16 mouse cellular contexts compared by ENCODE assay signal in genomic region chr12:89700937-89701458, GRCm38 (mm10).
DNase-seq lines count a peak whose midpoint lies in the region; ATAC-seq and TF ChIP-seq lines count a peak whose summit lies in the region.
"Had no signal": no experiment of that assay in that cellular context is flagged by ENCODE, and none has a peak within 500 bp of the region (broad histone marks: within the 10 kb centered on the region; RNA-seq: fewer than 3 reads in every experiment).

No protein-coding gene starts in this region.

- H3K4me2 ChIP-seq in lung, embryonic 14.5 days = no peak overlapping the region
- H3K4me2 ChIP-seq: embryonic facial prominence, embryonic 13.5 days; forebrain, embryonic 12.5 days; intestine, embryonic 15.5 days; liver, embryonic 15.5 days had no signal

- no peaks in the 10 kb centered on the region for H3K9me3 ChIP-seq in lung, embryonic 14.5 days (ENCODE audit: low read depth, low read length)
- H3K9me3 ChIP-seq: embryonic facial prominence, embryonic 13.5 days; forebrain, embryonic 12.5 days; intestine, embryonic 15.5 days; liver, embryonic 15.5 days; midbrain, embryonic 10.5 days had no signal

- TF ChIP-seq CTCF in lung, embryonic 14.5 days (IDR thresholded peaks at IDR 0.05; ENCODE audit: low read depth) = no peak
- TF ChIP-seq CTCF in lung, adult 2 months (IDR thresholded peaks at IDR 0.05; ENCODE audit: insufficient read depth, low read length) = no peak

- H3K9ac ChIP-seq in lung, embryonic 14.5 days = no peak overlapping the region
- H3K9ac ChIP-seq: embryonic facial prominence, embryonic 13.5 days; forebrain, embryonic 12.5 days; intestine, embryonic 15.5 days; liver, embryonic 15.5 days had no signal

- H3K4me1 ChIP-seq in lung, embryonic 14.5 days (ENCODE audit: insufficient read depth) = no peaks in the 10 kb centered on the region
- no peaks in the 10 kb centered on the region for H3K4me1 ChIP-seq in lung, adult 2 months (ENCODE audit: control insufficient read depth, insufficient read depth, low read length)
- H3K4me1 ChIP-seq: embryonic facial prominence, embryonic 13.5 days; intestine, embryonic 15.5 days; liver, embryonic 15.5 days had no signal

- 28% methylated on average over 3 of the region's 3 CpGs for WGBS in lung, embryonic 14.5 days
- 30% methylated on average over 3 of the region's 3 CpGs for WGBS in lung, adult 2 months

- no peaks in the 10 kb centered on the region for H3K36me3 ChIP-seq in lung, embryonic 14.5 days (ENCODE audit: insufficient read depth)
- H3K36me3 ChIP-seq: embryonic facial prominence, embryonic 13.5 days; forebrain, embryonic 12.5 days; intestine, embryonic 15.5 days; liver, embryonic 15.5 days; midbrain, embryonic 10.5 days had no signal

- DNase-seq in frontal cortex, postnatal 14 days (ENCODE audit: low spot score in 2 of 2) = no peak
- peak; percentile 77 for DNase-seq in lung, embryonic 14.5 days
- no peak for DNase-seq in lung, adult 2 months
- DNase-seq in right cerebral cortex, postnatal 10 days (ENCODE audit: low spot score in 2 of 2) = peak; percentile 44 to 50
- no peak for DNase-seq in right cerebral cortex, postnatal 36 days (ENCODE audit: low spot score in 2 of 2)
- DNase-seq in thymus, postnatal 4 days = no peak
- no peak for DNase-seq in adrenal gland, postnatal 10 days
- DNase-seq: adrenal gland, postnatal 14 days; kidney, postnatal 10 days; layer of hippocampus, adult 9-11 months had no signal

- no peak for TF ChIP-seq POLR2A in lung, adult 2 months (IDR thresholded peaks at IDR 0.05; ENCODE audit: borderline replicate concordance, extremely low read depth, low read depth, low read length)

- ATAC-seq in frontal cortex, adult (ENCODE audit: low TSS enrichment) = peak; percentile 27; the same call in 1 of the 2 replicates
- peak; percentile 54; the same call in 1 of the 2 replicates for ATAC-seq in lung, embryonic 14.5 days (ENCODE audit: insufficient read depth)
- ATAC-seq: intestine, embryonic 15.5 days had no signal

- no peaks in the 10 kb centered on the region for H3K27me3 ChIP-seq in lung, embryonic 14.5 days (ENCODE audit: insufficient read depth, low read length)
- H3K27me3 ChIP-seq: embryonic facial prominence, embryonic 13.5 days; intestine, embryonic 15.5 days; liver, embryonic 15.5 days had no signal

- no peak overlapping the region for H3K27ac ChIP-seq in lung, embryonic 14.5 days (ENCODE audit: low read depth)
- H3K27ac ChIP-seq: embryonic facial prominence, embryonic 13.5 days; forebrain, embryonic 12.5 days; intestine, embryonic 15.5 days; liver, embryonic 15.5 days; midbrain, embryonic 10.5 days had no signal

- H3K4me3 ChIP-seq in lung, embryonic 14.5 days (ENCODE audit: low read depth, low read length) = no peak overlapping the region
- H3K4me3 ChIP-seq in lung, adult 2 months (replicated peaks; ENCODE audit: extremely low read depth, low read depth, low read length) = no peak overlapping the region
- H3K4me3 ChIP-seq: embryonic facial prominence, embryonic 13.5 days; forebrain, embryonic 12.5 days; intestine, embryonic 15.5 days; liver, embryonic 15.5 days; midbrain, embryonic 10.5 days had no signal

Comparison
In these comparisons a context has a peak if more than half of its experiments do, and no peak if none do; other contexts are left out.
1. DNase-seq: peak in lung, embryonic 14.5 days (single experiment) and right cerebral cortex, postnatal 10 days (2 of 2); none in frontal cortex, postnatal 14 days (0 of 2), lung, adult 2 months (single experiment), right cerebral cortex, postnatal 36 days (0 of 2), thymus, postnatal 4 days (single experiment) and adrenal gland, postnatal 10 days (single experiment).